8 mouse cellular contexts compared by ENCODE assay signal in the genomic region with DNA sequence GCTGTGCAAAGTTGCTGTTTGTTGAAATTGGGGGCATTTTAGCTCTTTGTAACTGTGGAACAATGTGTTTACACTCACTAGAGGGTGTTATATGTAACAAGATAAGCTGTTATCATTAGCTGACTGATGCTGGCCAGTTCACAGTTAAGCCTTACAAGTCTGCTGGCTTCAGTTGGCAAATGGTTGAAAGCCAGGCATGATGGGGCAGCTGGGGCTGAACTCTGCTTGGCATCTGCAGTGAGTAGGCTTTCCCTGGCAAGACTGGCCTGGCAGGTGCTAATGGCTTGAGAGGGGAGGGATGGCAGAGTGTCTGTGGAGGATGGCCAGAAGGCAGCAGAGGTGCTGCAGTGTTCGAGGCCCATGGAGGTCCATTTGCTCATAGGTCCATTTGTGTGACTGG. TPM values are rescaled to one million over a fixed set of nuclear protein-coding genes. Genes with fewer than 3 reads are reported as not detected.
DNase-seq lines count a peak whose midpoint lies in the region; ATAC-seq and TF ChIP-seq lines count a peak whose summit lies in the region.

No protein-coding gene starts in this region.

- 64% methylated on average over 1 of the region's 1 CpGs for WGBS in kidney, adult 2 months
- WGBS in hindbrain, embryonic 14.5 days, result 74% methylated on average over 1 of the region's 1 CpGs
- WGBS in liver, embryonic 13.5 days (ENCODE audit: insufficient replicate concordance), result 35% methylated on average over 1 of the region's 1 CpGs

- H3K4me1 ChIP-seq in kidney, adult 2 months (ENCODE audit: control insufficient read depth, insufficient read depth, low read length), result peaks cover 21% of the 10 kb centered on the region
- H3K4me1 ChIP-seq in hindbrain, embryonic 14.5 days (replicated peaks; ENCODE audit: control insufficient read depth, insufficient read depth, low read length), result peaks cover 8% of the 10 kb centered on the region; the same call in 1 of the 2 replicates
- peaks cover 96% of the 10 kb centered on the region for H3K4me1 ChIP-seq in liver, embryonic 13.5 days (replicated peaks)

- TF ChIP-seq CTCF in kidney, adult 2 months (conservative IDR thresholded peaks at IDR 0.05; ENCODE audit: insufficient read depth, insufficient read length, low read depth, low read length), result no peak

- H3K9me3 ChIP-seq in hindbrain, embryonic 14.5 days (ENCODE audit: control insufficient read depth, low read length), result no peaks in the 10 kb centered on the region
- H3K9me3 ChIP-seq in liver, embryonic 13.5 days (replicated peaks), result no peaks in the 10 kb centered on the region

- H3K9ac ChIP-seq in hindbrain, embryonic 14.5 days, result no peak overlapping the region
- peak overlapping the region; percentile 89 for H3K9ac ChIP-seq in liver, embryonic 13.5 days

- ATAC-seq in erythroid progenitor cell, adult 5-6 weeks (replicated peaks; ENCODE audit: low FRiP score, poor library complexity, severe bottlenecking), result peak; percentile 28
- peak; percentile 15; the same call in 1 of the 2 replicates for ATAC-seq in hindbrain, embryonic 14.5 days (ENCODE audit: low FRiP score)
- ATAC-seq in liver, embryonic 13.5 days (ENCODE audit: low read depth), result peak; percentile 22

- H3K36me3 ChIP-seq in kidney, adult 2 months (ENCODE audit: control insufficient read depth, insufficient read depth, low read length), result no peaks in the 10 kb centered on the region; the same call in 1 of the 2 replicates
- no peaks in the 10 kb centered on the region for H3K36me3 ChIP-seq in hindbrain, embryonic 14.5 days (replicated peaks; ENCODE audit: control insufficient read depth, insufficient read depth)
- H3K36me3 ChIP-seq in liver, embryonic 13.5 days, result peaks cover 15% of the 10 kb centered on the region

- H3K4me3 ChIP-seq in kidney, adult 2 months (ENCODE audit: insufficient read depth, low read depth, low read length), result peak overlapping the region; percentile 23; the same call in 1 of the 2 replicates
- H3K4me3 ChIP-seq in hindbrain, embryonic 14.5 days (replicated peaks; ENCODE audit: low read length), result no peak overlapping the region
- peak overlapping the region; percentile 73 for H3K4me3 ChIP-seq in liver, embryonic 13.5 days (replicated peaks)

- TF ChIP-seq POLR2A in kidney, adult 2 months (IDR thresholded peaks at IDR 0.05; ENCODE audit: low read depth, low read length), result no peak

- DNase-seq in kidney, adult 2 months, result peak; percentile 54
- DNase-seq in kidney, postnatal 10 days, result no peak
- peak; percentile 79 for DNase-seq in MN1 (ENCODE audit: low spot score)
- peak; percentile 36 for DNase-seq in hindbrain, embryonic 14.5 days (ENCODE audit: low spot score)
- DNase-seq in liver, embryonic 13.5 days, result peak; percentile 47
- no peak for DNase-seq in embryo, embryonic 11 days
- no peak for DNase-seq in embryo, embryonic 10.5 days (ENCODE audit: low spot score)

- 0 out of 2 replicates have a peak overlapping the region, but pooled peaks have one; percentile 2 for H3K4me2 ChIP-seq in hindbrain, embryonic 14.5 days (replicated peaks)
- H3K4me2 ChIP-seq in liver, embryonic 13.5 days, result peak overlapping the region; percentile 75

- peak overlapping the region; percentile 86 for H3K27ac ChIP-seq in kidney, adult 2 months (ENCODE audit: insufficient read depth, low read depth, low read length)
- peak overlapping the region; percentile 34 for H3K27ac ChIP-seq in hindbrain, embryonic 14.5 days
- H3K27ac ChIP-seq in liver, embryonic 13.5 days, result peak overlapping the region; percentile 98

- no peaks in the 10 kb centered on the region for H3K27me3 ChIP-seq in kidney, adult 2 months (replicated peaks; ENCODE audit: control insufficient read depth, insufficient read depth, low read length)
- H3K27me3 ChIP-seq in hindbrain, embryonic 14.5 days (ENCODE audit: control insufficient read depth, insufficient read depth, low read length), result no peaks in the 10 kb centered on the region; the same call in 1 of the 2 replicates
- peaks cover 4% of the 10 kb centered on the region for H3K27me3 ChIP-seq in liver, embryonic 13.5 days

RNA-seq across cellular contexts. Expression of a gene that starts 6.1 kb away (rescaled TPM):
- 23.4 and 26.4 TPM in 2 replicates for polyA plus RNA-seq in kidney, adult 2 months (2012; rRNA removed)
- 80.7 and 109 TPM in 2 replicates for total RNA-seq in erythroid progenitor cell, adult 5-6 weeks (2015; ENCODE audit: low replicate concordance)
- total RNA-seq in erythroid progenitor cell, adult 5-6 weeks (2017; ENCODE audit: low replicate concordance), result 72.2 and 104 TPM in 2 replicates
- 8.8 and 10.8 TPM in 2 replicates for polyA plus RNA-seq in hindbrain, embryonic 14.5 days (2014; fragmentation: Nextera tagmentation; extraction: Ambion mirVana)
- polyA plus RNA-seq in liver, embryonic 13.5 days (2015; fragmentation: Nextera tagmentation; extraction: Ambion mirVana), result 26.2 and 34.2 TPM in 2 replicates

Comparison
In these comparisons a context has a peak if more than half of its experiments do, and no peak if none do; other contexts are left out.
1. DNase-seq: peak in kidney, adult 2 months (single experiment), MN1 (single experiment), hindbrain, embryonic 14.5 days (single experiment) and liver, embryonic 13.5 days (single experiment); none in kidney, postnatal 10 days (single experiment), embryo, embryonic 11 days (single experiment) and embryo, embryonic 10.5 days (single experiment).
2. H3K27ac ChIP-seq: peak in every context shown above with its lines; median percentile 98 in liver, embryonic 13.5 days; 86 in kidney, adult 2 months; 34 in hindbrain, embryonic 14.5 days.
3. Peak in every context shown above with its lines, with median percentiles within 50 percentile points of each other: ATAC-seq.